8 mouse cellular contexts compared by ENCODE assay signal in the genomic region with DNA sequence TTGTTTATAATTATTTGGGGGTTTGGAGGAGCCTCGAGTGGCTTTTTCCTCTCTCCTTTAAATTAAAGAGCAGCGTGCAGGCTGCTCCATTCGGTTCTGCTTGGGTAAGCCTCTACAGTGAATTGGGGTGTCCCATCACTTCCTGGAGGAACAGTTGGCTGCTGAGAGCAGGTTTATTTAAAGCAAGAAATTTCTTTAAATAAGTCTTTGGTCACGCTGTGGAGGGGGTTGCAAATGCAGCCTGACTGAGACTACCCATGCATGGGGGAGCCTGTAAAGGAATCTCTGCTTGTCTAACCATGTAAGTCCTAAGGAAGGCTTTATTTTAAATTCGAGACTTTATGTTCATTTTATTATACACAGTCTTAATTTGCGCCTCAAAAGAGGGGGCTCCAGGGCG.
DNase-seq lines count a peak whose midpoint lies in the region; ATAC-seq and TF ChIP-seq lines count a peak whose summit lies in the region.

No protein-coding gene starts in this region.

- H3K9ac ChIP-seq in forebrain, embryonic 14.5 days (ENCODE audit: low read length) = peak overlapping the region; percentile 60; the same call in 1 of the 2 replicates

- TF ChIP-seq CTCF in left cerebral cortex, adult 2 months (IDR thresholded peaks at IDR 0.05) = no peak

- H3K9me3 ChIP-seq in forebrain, embryonic 14.5 days (replicated peaks; ENCODE audit: control insufficient read depth, low read length) = no peaks in the 10 kb centered on the region

- H3K4me1 ChIP-seq in forebrain, embryonic 14.5 days (ENCODE audit: control insufficient read depth, insufficient read depth, low read length) = peaks cover 16% of the 10 kb centered on the region; the same call in 1 of the 2 replicates

- peak; percentile 13; the same call in 1 of the 2 replicates for ATAC-seq in forebrain, embryonic 14.5 days

- H3K4me3 ChIP-seq in forebrain, embryonic 14.5 days (ENCODE audit: low read depth, low read length) = 0 out of 2 replicates have a peak overlapping the region, but pooled peaks have one; percentile 30
- no peak overlapping the region for H3K4me3 ChIP-seq in left cerebral cortex, adult 2 months

- intact Hi-C loops in left cerebral cortex, adult 2 months (cut with DNase I) = loop anchor here (5.0 to 10.0 kb wide), 3 partner anchors 178 to 759 kb away; no protein-coding TSS in a partner anchor

- no peaks in the 10 kb centered on the region for H3K36me3 ChIP-seq in forebrain, embryonic 14.5 days (ENCODE audit: control insufficient read depth, insufficient read depth, low read length)

- H3K27me3 ChIP-seq in forebrain, embryonic 14.5 days (replicated peaks; ENCODE audit: control insufficient read depth, insufficient read depth, low read length) = no peaks in the 10 kb centered on the region

- peak overlapping the region; percentile 64; the same call in 1 of the 2 replicates for H3K4me2 ChIP-seq in forebrain, embryonic 14.5 days (ENCODE audit: low read length)

- peak; percentile 51 for DNase-seq in layer of hippocampus, adult 9-11 months
- DNase-seq in layer of hippocampus, postnatal 14 days (ENCODE audit: low spot score in 2 of 2) = no peak
- no peak for DNase-seq in forebrain, embryonic 14.5 days (ENCODE audit: low spot score)
- peak in 1 of 2 experiments; percentile 14 for DNase-seq in left cerebral cortex, adult 2 months (ENCODE audit: extremely low spot score in 1 of 2, low spot score in 2 of 2)
- DNase-seq in right cerebral cortex, postnatal 25 days = peak; percentile 26
- no peak for DNase-seq in gastrocnemius, postnatal 25 days
- no peak for DNase-seq in thymus, postnatal 25 days
- DNase-seq in thymus, postnatal 4 days = no peak

- 8% methylated on average over 7 of the region's 7 CpGs for WGBS in forebrain, embryonic 14.5 days

- no peak overlapping the region for H3K27ac ChIP-seq in forebrain, embryonic 14.5 days (ENCODE audit: low read depth, low read length)
- H3K27ac ChIP-seq in left cerebral cortex, adult 2 months = peak overlapping the region; percentile 44

Comparison
In these comparisons a context has a peak if more than half of its experiments do, and no peak if none do; other contexts are left out.
1. DNase-seq: peak in layer of hippocampus, adult 9-11 months (single experiment) and right cerebral cortex, postnatal 25 days (single experiment); none in layer of hippocampus, postnatal 14 days (0 of 2), forebrain, embryonic 14.5 days (single experiment), gastrocnemius, postnatal 25 days (single experiment), thymus, postnatal 25 days (single experiment) and thymus, postnatal 4 days (single experiment).